Mouse (Mus musculus) forelimb bud, embryonic 11.5 days (tissue): ENCODE results near the gene Bcl2l14.

Source experiments
- DNase-seq: peaks from one replicate; pipeline ENCODE4 v3.0.0-alpha.2; 2012; ENCODE audit warnings: low read depth, low spot score

Gene Bcl2l14

DNA sequence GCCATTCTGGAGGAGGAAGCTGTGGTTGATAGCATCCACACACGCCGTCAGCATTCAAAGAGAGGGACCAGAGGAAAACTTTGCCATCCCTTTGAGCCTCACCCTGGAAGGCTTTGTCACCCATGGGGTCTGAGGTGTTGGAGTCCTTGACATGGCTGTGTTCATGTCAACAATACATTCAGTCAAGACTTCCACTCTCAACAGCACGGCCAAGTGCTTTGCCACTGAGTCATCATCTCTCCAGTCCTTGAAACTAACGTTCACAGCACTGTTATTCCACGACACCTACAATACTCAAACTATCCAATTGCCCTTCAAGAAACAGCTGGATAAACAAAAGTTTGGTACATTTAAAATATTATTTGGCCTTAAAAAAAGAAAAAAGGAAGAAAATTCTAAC, 46.1 kb downstream of the Bcl2l14 start:
- DNase-seq, result no peak

DNA sequence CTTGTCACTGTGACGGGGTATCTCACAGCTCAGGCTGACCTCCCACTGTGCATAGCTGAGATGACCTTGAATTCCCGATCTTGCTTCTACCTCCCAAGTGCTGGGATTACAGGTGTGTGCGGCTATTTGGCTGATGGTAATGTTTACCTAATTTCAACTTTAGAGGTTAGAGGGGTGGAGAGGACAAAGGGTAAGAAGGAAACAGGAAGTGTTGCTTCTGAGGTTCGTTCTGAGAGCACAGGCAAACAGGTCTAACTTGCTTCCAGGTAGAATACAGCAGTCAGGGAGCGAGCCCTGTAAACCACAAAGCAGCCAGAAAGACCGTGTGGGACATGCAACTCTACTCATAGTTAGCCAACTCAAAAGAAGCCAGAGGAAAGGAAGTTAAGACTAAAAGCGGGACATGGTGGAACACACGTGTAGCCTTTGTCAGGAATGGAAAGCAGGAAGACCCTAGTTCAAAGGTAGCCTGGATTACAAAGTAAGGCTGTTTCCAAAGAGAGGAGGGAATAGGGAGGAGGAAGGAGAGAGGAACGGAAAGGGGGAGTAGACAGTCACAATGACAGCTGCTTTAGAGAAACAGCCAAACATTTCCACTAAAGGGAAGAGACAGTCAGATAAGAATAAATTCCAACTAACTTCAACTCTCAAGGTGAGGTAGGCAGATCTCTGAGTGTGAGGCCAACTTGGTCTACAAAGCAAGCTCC, 47.2 kb downstream of the Bcl2l14 start:
- DNase-seq, result no peak

GRCm38 (mm10) chr6:134443925-134444324, 47.8 kb downstream of the Bcl2l14 start:
- DNase-seq, result no peak

DNA sequence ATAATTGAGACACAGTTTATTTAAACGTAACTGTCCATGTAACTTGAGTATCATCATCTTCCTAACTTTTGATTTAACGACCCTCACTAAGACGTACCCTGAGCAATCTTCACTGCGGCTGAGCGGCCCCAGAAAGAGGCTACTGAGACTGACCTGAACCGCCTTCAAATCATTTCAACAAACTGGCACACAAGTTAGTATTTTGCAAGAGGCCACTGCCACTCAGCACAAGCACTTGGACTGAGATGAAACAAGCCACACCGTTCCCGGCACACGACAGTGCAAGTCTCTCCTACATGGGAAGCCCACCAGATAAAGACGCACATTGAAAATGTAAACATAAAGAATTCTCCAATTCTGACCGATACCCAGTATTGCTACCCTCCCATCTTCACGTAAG, 52.3 kb downstream of the Bcl2l14 start:
- DNase-seq, result no peak

DNA sequence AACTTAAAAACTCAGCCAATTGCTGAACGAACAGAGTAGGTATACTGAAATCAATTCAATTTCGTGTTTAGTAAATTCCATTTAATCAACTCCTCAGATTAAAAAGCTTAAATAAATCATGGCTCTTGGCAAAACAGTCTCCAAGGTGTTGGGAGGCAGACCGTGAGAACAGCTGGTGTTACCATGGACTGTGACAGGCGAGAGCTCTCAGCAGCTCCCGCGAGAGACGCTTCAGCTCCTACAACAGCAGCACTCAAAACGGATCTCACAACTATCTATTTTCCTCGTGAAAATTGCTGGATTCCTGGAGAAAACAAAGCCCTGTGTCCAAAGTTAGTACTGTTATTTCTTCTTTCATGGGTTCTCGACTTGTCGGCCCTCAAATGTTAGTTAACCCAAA, 53.8 kb downstream of the Bcl2l14 start:
- DNase-seq, result no peak

DNA sequence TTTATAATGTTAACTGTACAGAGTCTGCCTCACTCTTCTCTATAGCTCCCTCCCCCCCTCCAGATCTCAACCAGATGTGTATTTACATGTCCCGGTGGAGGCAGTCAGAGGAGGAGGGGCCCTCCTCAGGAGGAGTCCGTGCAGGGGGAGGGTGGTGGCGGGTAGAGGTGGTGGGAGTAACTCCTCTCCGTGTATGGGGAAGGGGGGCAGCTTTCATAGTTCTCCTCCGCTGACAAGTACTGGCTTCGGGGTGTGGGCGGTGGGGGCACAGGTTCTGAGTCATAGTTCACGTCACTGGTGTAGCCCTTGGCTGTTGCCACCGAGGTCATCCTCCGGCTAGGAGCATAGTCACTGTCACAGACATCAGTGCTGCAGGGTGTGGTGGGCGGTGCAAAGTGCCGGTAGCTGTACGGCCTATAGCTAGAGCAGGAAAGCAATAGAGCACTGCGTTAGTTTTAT, 54.6 kb downstream of the Bcl2l14 start:
- peak; percentile 43 for DNase-seq

GRCm38 (mm10) chr6:134454093-134454492, 58.0 kb downstream of the Bcl2l14 start:
- no peak for DNase-seq

- DNase-seq, result no peak
Observed at GRCm38 (mm10) chr6:134458376-134458775, 62.3 kb downstream of the Bcl2l14 start.

GRCm38 (mm10) chr6:134461175-134461574, 65.1 kb downstream of the Bcl2l14 start:
- DNase-seq, result no peak

DNA sequence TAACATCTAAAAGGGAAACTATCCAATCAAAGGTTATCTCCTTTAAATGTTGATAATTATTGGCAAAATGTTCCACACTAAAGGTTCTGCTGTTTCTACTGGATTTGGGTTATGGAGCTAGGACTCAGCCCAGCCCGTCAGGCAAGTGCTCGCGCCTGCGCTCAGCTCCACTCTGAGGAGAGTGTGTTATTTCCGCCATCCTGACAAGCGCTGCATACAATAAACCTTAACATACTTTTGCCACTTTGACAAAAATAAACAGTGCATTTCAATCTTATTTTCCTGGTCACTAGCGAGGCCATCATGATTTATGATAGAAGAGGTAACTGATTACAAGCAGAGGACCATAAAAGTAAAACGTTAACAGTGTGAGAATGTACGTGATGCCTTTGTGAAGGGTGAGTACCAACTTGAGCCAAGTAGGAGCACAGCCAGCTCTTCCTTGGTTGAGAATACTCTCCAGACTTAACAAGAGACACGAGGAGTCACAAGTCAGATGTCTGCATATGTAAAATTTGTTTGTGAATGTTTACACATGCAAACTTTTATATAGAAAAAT, 70.6 kb downstream of the Bcl2l14 start:
- DNase-seq, result no peak

GRCm38 (mm10) chr6:134469297-134469696, 73.2 kb downstream of the Bcl2l14 start:
- no peak for DNase-seq

GRCm38 (mm10) chr6:134470857-134471256, 74.7 kb downstream of the Bcl2l14 start:
- no peak for DNase-seq

DNA sequence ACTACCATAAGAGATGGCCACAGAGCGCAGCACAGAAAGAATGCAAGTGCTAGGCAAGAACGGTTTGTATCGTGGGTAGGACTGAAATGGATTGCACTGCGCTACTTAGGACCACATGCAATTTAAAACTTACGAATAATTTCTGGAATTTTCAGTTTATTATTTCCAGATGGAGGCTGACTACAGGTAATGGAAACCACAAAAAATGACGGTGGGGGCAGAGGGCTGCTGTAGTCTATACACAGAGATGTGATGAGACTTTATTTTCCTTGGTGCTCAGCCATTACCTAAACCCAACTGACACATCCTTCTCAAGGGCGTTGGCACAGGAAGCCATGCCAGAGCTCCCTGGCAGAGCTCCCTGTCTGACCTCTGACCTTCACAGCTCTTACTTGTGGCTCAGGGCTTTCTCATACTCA, 77.0 kb downstream of the Bcl2l14 start:
- DNase-seq, result peak; percentile 41

DNA sequence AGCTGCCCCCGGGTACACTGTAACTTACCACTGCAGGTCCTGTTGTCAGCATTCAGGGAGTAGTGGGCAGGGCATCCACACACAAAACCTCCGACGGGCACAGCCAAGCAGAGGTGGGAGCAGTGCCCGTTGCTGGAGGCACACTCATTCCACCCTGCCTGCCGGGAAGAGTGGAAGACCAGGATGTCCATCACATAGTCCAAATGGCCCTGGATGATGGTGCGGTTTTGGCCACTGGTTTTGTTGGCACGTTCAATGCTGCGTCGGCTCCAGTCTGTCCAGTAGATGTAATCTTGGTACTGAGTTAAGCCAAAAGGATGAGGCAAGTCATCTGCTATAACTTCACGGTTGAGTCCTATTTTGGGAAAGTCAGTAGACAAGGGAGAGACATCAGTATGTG, 83.4 kb downstream of the Bcl2l14 start:
- no peak for DNase-seq

DNA sequence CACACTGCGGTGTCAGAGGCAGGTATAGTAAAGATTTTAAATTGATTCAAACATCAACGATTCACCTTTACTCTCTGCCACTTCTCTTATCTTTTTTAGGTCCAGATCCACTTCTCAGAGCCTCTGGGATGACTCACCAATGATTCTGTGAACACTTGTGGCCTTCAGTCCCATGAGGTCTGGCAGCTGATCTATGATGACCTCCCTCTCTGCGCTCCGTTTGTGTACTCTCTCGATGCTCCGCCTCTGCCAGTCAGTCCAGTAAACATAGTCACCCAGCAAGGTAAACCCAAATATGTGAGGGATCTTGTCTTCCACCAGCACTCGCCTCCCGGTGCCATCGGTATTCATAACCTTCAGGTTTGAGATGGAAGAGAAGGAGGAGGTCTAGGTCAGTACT, 90.2 kb downstream of the Bcl2l14 start:
- no peak for DNase-seq
